Mouse (Mus musculus): ENCODE measurements around the gene Pi4k2b. TPM values are rescaled to one million over a fixed set of nuclear protein-coding genes. Genes with fewer than 3 reads are reported as not detected.
"Not testable (repeated sequence)": the region's sequence is repeated elsewhere in the genome, so short reads cannot be mapped to it uniquely, and the experiment has no call there.

Pi4k2b gene
- 8.8 TPM for polyA plus RNA-seq (2012; fragmentation: generic; extraction: Trizol)

DNA sequence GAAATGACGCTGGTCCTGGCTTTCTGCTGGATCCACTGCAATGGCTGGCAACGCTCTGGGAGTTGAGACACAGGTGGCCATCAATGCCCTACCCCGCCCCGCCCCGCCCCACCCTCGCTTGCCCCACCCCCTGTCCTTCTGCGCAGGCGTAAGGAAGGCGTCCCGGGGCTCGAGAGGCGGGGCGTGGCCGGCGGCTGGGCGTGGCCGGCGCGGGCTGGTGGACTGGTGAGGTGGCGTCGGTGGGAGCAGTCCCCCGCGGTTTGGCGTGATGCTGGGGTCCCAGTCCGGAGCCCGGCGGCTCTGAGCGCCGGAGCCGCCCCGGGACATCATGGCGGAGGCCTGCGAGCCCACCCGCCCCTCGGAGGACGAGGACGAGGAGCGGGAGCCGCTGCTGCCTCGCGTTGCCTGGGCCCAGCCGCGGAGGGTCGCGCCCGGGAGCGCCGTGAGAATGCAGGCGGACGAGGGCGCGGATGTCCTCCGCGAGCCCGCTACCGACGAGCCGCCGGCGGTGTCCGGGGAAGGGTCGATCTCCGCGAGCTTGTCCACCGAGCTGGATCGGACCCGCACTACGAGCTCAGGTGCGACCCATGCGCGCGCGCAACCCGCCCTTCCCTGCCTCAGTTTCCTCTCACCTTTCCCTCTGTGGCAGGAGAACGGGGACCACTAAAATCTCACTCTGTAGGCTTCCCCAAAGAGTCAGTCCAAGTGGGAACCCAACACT, at the start of gene Pi4k2b:
Pi4k2b (plus strand) TSS at position 184 of the 721 bp plus-strand sequence.
- Histone ChIP-seq H3K4me2 (ENCODE audit: low read depth) (peak within 1 kb of the TSS; percentile 77), H3K36me3 (ENCODE audit: control insufficient read depth, insufficient read depth) (no peaks in the 10 kb centered on the region), H3K27me3 (ENCODE audit: control insufficient read depth, insufficient read depth, insufficient read length) (no peaks in the 10 kb centered on the region), H3K4me3 (peak within 1 kb of the TSS; percentile 72), H3K79me2 (ENCODE audit: control insufficient read depth, insufficient read depth) (peaks cover 48% of the 10 kb centered on the region), H3ac (ENCODE audit: control insufficient read depth, insufficient read length) (peak within 1 kb of the TSS; percentile 53)
- TF ChIP-seq CEBPB (IDR thresholded peaks at IDR 0.05; ENCODE audit: insufficient read depth, poor library complexity, severe bottlenecking) (no peak), POLR2A (IDR thresholded peaks at IDR 0.05; ENCODE audit: insufficient read length, low read depth) (peak; percentile 87), POLR2AphosphoS2 (IDR thresholded peaks at IDR 0.05; ENCODE audit: insufficient read length, low read depth) (peak; percentile 86)

DNA sequence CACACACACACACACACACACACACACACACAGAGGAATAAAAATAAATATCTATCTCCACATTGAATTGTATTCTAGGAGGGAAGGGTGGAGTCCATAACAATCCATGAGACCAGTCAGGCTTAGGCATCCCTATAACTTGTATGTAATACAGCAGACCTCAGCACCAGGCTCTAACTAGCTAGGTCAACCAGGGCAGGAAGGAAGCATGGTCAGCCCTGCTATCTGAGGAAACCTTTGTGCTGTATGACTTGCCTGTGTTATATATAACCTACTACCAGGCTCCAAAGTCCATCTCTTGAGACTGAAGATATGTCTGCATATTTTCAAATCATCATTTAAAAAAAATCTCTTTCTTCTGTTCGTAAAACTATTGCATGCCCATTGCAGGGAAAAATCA, 44.1 kb upstream of the Pi4k2b start:
- no peaks in the 10 kb centered on the region for H3K36me3 ChIP-seq (ENCODE audit: control insufficient read depth, insufficient read depth)
- H3K4me2 ChIP-seq (ENCODE audit: low read depth) = no peak overlapping the region
- H3K4me3 ChIP-seq = no peak overlapping the region
- no peaks in the 10 kb centered on the region for H3K79me2 ChIP-seq (ENCODE audit: control insufficient read depth, insufficient read depth)
- no peaks in the 10 kb centered on the region for H3K27me3 ChIP-seq (ENCODE audit: control insufficient read depth, insufficient read depth, insufficient read length)
- no peak for TF ChIP-seq REST (IDR thresholded peaks at IDR 0.05; ENCODE audit: insufficient read depth, insufficient read length)
- TF ChIP-seq SRF (IDR thresholded peaks at IDR 0.05; ENCODE audit: control insufficient read depth, insufficient read length, low read depth) = no peak
- TF ChIP-seq MYOD1 (IDR thresholded peaks at IDR 0.05; ENCODE audit: control insufficient read depth in 1 of 3, insufficient read length in 2 of 3, low read depth in 2 of 3) = no peak
- TF ChIP-seq TCF3 (IDR thresholded peaks at IDR 0.05; ENCODE audit: insufficient read length, low read depth) = no peak
- TF ChIP-seq USF1 (IDR thresholded peaks at IDR 0.05; ENCODE audit: low read depth) = no peak
- TF ChIP-seq E2F4 (IDR thresholded peaks at IDR 0.05; ENCODE audit: insufficient read depth) = no peak
- TF ChIP-seq MYOG (IDR thresholded peaks at IDR 0.05; ENCODE audit: control insufficient read depth in 1 of 3, insufficient read depth in 1 of 3, insufficient read length in 2 of 3, low read depth in 2 of 3) = no peak
- no peak for TF ChIP-seq CEBPB (IDR thresholded peaks at IDR 0.05; ENCODE audit: insufficient read depth, poor library complexity, severe bottlenecking)
- TF ChIP-seq POLR2A (IDR thresholded peaks at IDR 0.05; ENCODE audit: insufficient read length, low read depth) = no peak
- H3ac ChIP-seq (ENCODE audit: control insufficient read depth, insufficient read length) = no peak overlapping the region

DNA sequence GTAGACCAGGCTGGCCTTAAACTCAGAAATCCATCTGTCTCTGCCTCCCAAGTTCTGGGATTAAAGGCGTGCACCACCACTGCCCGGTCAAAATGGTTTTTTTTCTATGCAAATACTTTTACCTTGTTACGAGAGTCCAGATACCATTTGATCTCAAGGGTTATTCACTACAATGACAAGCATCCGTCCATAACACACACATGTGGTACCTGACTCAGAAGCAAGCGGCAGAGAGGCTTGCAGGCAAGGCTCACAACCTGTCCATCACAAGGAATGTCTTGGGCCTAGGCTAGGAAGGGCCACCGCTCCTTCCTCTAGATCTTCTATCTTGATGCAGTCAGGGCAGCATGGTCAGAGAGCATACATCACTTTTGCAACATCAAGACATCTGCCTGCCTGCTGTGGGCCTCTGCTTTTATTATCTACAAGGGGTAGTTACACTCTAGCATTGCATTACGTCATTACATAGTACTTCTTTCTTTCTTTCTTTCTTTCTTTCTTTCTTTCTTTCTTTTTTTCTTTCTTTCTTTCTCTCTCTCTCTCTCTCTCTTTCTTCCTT, 43.4 kb upstream of the Pi4k2b start:
- not testable (repeated sequence) for H3K79me2 ChIP-seq (ENCODE audit: control insufficient read depth, insufficient read depth)

DNA sequence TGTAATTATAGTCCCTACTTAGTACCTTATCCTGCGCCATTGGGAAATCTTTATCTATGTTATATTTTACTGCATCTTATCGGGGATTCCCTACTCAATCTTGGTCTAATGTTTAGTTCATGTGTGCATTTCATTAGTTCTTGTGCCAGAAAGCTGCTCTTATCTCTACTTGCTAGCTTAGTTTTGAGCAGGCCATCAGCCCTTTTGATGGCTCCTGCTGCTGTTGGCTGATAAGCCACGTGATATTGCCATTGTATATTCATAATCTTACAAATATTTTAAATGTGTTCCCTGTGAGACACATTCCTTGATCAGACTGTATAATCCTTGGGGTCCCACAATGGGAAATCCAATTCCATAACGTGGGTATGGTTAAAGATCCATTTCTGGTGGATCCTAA, 36.8 kb upstream of the Pi4k2b start:
- no peaks in the 10 kb centered on the region for H3K27me3 ChIP-seq (ENCODE audit: control insufficient read depth, insufficient read depth, insufficient read length)
- H3K4me3 ChIP-seq = no peak overlapping the region
- no peaks in the 10 kb centered on the region for H3K79me2 ChIP-seq (ENCODE audit: control insufficient read depth, insufficient read depth)
- no peak overlapping the region for H3K4me2 ChIP-seq (ENCODE audit: low read depth)
- no peak overlapping the region for H3ac ChIP-seq (ENCODE audit: control insufficient read depth, insufficient read length)
- TF ChIP-seq SRF (IDR thresholded peaks at IDR 0.05; ENCODE audit: control insufficient read depth, insufficient read length, low read depth) (no peak), POLR2AphosphoS2 (IDR thresholded peaks at IDR 0.05; ENCODE audit: insufficient read length, low read depth) (no peak), TCF3 (IDR thresholded peaks at IDR 0.05; ENCODE audit: insufficient read length, low read depth) (no peak), TCF12 (IDR thresholded peaks at IDR 0.05; ENCODE audit: insufficient read depth, poor library complexity, severe bottlenecking) (no peak), CEBPB (IDR thresholded peaks at IDR 0.05; ENCODE audit: insufficient read depth, poor library complexity, severe bottlenecking) (no peak), USF1 (IDR thresholded peaks at IDR 0.05; ENCODE audit: low read depth) (no peak), REST (IDR thresholded peaks at IDR 0.05; ENCODE audit: insufficient read depth, insufficient read length) (no peak), POLR2A (IDR thresholded peaks at IDR 0.05; ENCODE audit: insufficient read length, low read depth) (no peak), MYOG (IDR thresholded peaks at IDR 0.05; ENCODE audit: control insufficient read depth in 1 of 3, insufficient read depth in 1 of 3, insufficient read length in 2 of 3, low read depth in 2 of 3) (no peak), MYOD1 (IDR thresholded peaks at IDR 0.05; ENCODE audit: control insufficient read depth in 1 of 3, insufficient read length in 2 of 3, low read depth in 2 of 3) (no peak), E2F4 (IDR thresholded peaks at IDR 0.05; ENCODE audit: insufficient read depth) (no peak), MAX (IDR thresholded peaks at IDR 0.05; ENCODE audit: low read depth) (no peak)
- no peaks in the 10 kb centered on the region for H3K36me3 ChIP-seq (ENCODE audit: control insufficient read depth, insufficient read depth)

More for the DNA sequence above, 43.4 kb upstream of the Pi4k2b start:
- not testable (repeated sequence) for H3K27me3 ChIP-seq (ENCODE audit: control insufficient read depth, insufficient read depth, insufficient read length); H3K4me2 ChIP-seq (ENCODE audit: low read depth); H3ac ChIP-seq (ENCODE audit: control insufficient read depth, insufficient read length); H3K36me3 ChIP-seq (ENCODE audit: control insufficient read depth, insufficient read depth); H3K4me3 ChIP-seq

GRCm38 (mm10) chr5:52712704-52713103, 28.7 kb upstream of the Pi4k2b start:
- no peak for TF ChIP-seq POLR2A (IDR thresholded peaks at IDR 0.05; ENCODE audit: insufficient read length, low read depth)
- H3K27me3 ChIP-seq (ENCODE audit: control insufficient read depth, insufficient read depth, insufficient read length) = no peaks in the 10 kb centered on the region
- H3K4me2 ChIP-seq (ENCODE audit: low read depth) = no peak overlapping the region
- H3K4me3 ChIP-seq = no peak overlapping the region
- no peaks in the 10 kb centered on the region for H3K36me3 ChIP-seq (ENCODE audit: control insufficient read depth, insufficient read depth)
- H3K79me2 ChIP-seq (ENCODE audit: control insufficient read depth, insufficient read depth) = no peaks in the 10 kb centered on the region
- H3ac ChIP-seq (ENCODE audit: control insufficient read depth, insufficient read length) = no peak overlapping the region
